Mouse (Mus musculus) C2C12 (cell line): ENCODE results near the gene Lef1.

Source experiments
- CEBPB ChIP-seq: IDR thresholded peaks from one replicate; pipeline ENCODE4 v1.6.1; 2011; ENCODE audit warnings: low read depth, mild to moderate bottlenecking, control low read depth, moderate library complexity
- CTCF ChIP-seq: IDR thresholded peaks from one replicate; pipeline ENCODE4 v1.5.1; 2011; ENCODE audit not compliant: control insufficient read depth, insufficient read depth, insufficient read length
- FOSL1 ChIP-seq: IDR thresholded peaks from one replicate; pipeline ENCODE4 v1.8.0; 2011; ENCODE audit warnings: mild to moderate bottlenecking, low read length; ENCODE audit not compliant: poor library complexity, insufficient read depth, severe bottlenecking
- MAX ChIP-seq: IDR thresholded peaks from one replicate; pipeline ENCODE4 v1.6.1; 2011; ENCODE audit warnings: mild to moderate bottlenecking, control low read depth
- MYOG ChIP-seq: IDR thresholded peaks from one replicate; pipeline ENCODE4 v1.6.1; 2011; ENCODE audit not compliant: control insufficient read depth, insufficient read length; ENCODE audit errors: extremely low read depth
- USF1 ChIP-seq: IDR thresholded peaks from one replicate; pipeline ENCODE4 v1.6.1; 2011; ENCODE audit warnings: low read depth, mild to moderate bottlenecking, control low read depth, moderate library complexity

GRCm38 (mm10) chr3:131271157-131271556 lies 160.9 kb downstream of the Lef1 start:
- TF ChIP-seq CTCF (no peak), USF1 (no peak), CEBPB (no peak), MYOG (no peak), MAX (no peak), FOSL1 (no peak)
